Mouse (Mus musculus): ENCODE measurements around the gene Hist1h3a. TPM values are rescaled to one million over a fixed set of nuclear protein-coding genes. Genes with fewer than 3 reads are reported as not detected.
"Not testable (repeated sequence)": the region's sequence is repeated elsewhere in the genome, so short reads cannot be mapped to it uniquely, and the experiment has no call there.

The Hist1h3a gene
- 1 to 10 TPM; 1.8 to 10.0 (median 6.6) TPM for total RNA-seq (2022)

DNA sequence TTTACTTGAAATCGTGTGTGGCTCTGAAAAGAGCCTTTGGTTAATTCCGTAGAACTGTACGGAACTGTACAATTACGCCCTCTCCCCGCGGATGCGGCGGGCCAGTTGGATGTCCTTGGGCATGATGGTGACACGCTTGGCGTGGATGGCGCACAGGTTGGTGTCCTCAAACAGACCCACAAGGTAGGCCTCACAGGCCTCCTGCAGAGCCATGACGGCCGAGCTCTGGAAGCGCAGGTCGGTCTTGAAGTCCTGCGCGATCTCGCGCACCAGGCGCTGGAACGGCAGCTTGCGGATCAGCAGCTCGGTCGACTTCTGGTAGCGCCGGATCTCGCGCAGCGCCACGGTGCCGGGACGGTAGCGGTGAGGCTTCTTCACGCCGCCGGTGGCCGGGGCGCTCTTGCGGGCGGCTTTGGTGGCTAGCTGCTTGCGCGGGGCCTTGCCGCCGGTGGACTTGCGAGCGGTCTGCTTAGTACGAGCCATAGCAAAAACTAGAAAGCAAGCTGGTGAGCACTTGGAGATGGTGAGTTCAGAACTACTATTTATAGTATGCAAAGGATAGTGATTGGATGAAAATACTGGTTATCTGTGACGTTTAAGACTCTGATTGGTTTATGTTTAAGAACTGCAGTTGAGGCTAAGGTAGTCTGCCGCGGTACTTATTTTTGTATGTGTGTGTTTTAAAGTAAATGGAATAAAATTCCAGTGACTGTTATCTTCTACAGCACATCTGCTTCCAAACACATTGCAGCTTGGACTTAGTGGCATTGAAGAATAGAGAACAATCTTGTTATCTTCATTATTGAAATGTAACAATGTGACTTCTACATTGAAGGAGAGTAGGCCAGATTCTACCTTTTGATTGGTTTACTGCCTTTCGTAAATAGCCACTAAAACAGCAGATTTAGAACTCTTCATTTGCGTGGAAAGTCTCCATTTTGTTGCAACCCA lies at the start of gene Hist1h3a:
TSS of gene Hist1h3a (minus strand) at position 516 of the 951 bp plus-strand sequence.
- DNase-seq (ENCODE audit: low spot score): peak; percentile 82

GRCm38 (mm10) chr13:23806422-23807052 lies 44.4 kb upstream of the Hist1h3a start, which contains the start of gene Slc17a2:
Gene Slc17a2, plus strand, starts transcription at chr13:23806993.
- DNase-seq (ENCODE audit: low spot score): no peak

GRCm38 (mm10) chr13:23804532-23804931 lies 42.3 kb upstream of the Hist1h3a start:
- DNase-seq (ENCODE audit: low spot score): no peak

GRCm38 (mm10) chr13:23799405-23799804 lies 37.2 kb upstream of the Hist1h3a start:
- DNase-seq (ENCODE audit: low spot score): no peak

DNA sequence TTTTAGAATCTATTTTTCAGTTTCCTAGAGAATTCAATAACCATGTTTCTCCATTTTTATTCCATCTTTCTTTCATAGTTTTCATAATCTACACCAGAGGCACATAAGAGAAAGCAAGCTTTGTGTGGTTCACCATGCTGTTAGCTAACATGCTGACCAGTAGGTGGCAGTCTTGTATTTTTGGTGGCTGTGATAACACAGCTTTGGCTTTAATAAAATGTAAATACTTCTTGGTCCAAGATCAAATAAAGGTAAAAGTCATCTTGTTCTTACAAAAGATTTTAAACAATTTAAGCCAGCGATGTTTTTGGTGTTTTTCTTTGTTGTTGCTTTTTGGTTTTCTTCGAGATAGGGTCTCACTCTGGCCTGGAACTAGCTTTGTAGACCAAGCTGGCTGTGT lies 30.3 kb upstream of the Hist1h3a start:
- DNase-seq (ENCODE audit: low spot score): peak; percentile 24

DNA sequence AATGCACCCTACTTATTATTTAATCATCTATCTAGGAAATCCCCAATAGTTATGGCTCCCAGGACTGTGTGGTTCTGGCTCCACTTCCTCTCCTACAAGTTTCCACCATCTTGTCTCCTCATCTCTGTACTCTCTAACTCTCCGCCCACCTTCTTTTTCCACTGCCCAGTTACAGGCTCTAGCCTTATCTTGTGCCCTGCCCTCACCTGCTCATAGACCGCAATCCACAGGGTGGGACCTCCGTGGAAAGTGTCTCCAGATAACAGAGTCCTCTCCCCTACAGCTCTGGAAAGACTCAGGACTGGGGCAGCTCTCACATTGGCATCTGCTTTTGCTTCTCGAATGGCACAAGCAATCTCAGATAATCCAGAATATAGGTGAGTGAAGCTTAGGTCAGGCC lies 16.8 kb upstream of the Hist1h3a start:
- no peak for DNase-seq (ENCODE audit: low spot score)

- DNase-seq (ENCODE audit: low spot score): no peak
Measured at GRCm38 (mm10) chr13:23778339-23778738, 16.2 kb upstream of the Hist1h3a start.

GRCm38 (mm10) chr13:23772561-23773313 lies 10.6 kb upstream of the Hist1h3a start:
- no peak for DNase-seq (ENCODE audit: low spot score)

DNA sequence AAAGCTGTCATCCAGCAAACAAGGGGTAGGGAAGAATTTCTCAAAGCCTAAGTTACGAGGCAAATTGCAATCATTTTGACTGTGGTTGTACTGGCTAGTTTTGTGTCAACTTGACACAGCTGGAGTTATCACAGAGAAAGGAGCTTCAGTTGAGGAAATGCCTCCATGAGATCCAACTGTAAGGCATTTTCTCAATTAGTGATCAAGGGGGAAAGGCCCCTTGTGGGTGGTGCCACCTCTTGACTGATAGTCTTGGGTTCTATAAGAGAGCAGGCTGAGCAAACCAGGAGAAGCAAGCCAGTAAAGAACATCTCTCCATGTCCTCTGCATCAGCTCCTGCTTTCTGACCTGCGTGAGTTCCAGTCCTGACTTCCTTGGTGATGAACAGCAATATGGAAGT lies 7.4 kb upstream of the Hist1h3a start, which contains the start of gene Trim38:
TSS of gene Trim38 (plus strand) at position 301 of the 400 bp plus-strand sequence.
- not testable (repeated sequence) for DNase-seq (ENCODE audit: low spot score)

GRCm38 (mm10) chr13:23768834-23769397 lies 6.7 kb upstream of the Hist1h3a start:
- no peak for DNase-seq (ENCODE audit: low spot score)

DNA sequence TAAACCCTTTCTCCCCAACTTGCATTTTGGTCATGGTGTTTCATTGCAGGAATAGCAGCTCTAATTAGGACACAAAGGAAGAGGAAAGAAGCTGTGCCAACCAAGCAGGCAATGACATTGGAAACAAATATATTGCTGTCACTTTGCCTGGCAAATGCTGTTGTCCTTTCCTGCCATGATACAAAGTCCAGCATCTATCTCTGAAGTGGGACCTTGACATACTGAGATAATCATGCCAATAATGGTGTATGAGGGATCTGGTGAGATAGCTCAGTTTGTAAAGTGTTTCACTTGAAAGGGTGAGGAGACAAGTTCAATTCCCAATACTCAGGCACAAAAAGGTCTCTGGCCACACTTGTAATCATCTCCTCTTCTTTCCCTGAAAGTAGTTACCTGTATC lies 4.6 kb upstream of the Hist1h3a start:
- no peak for DNase-seq (ENCODE audit: low spot score)

DNA sequence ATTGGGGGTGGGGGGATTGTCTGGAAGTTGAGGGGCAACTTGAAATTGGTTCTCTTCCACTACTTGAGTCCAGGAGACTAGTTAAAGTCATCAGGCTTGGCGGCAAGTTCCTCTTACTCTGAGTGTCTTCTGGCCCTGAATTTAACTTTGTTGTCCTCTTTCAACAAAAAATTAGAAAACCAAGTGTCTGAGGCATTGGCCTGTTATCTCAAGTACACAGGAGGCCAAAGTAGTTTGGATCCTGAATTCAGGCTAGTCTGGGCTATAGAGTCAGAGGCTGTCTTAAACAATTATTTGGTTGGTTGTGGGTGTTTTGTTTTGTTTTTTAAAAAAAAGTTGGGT lies 3.0 kb upstream of the Hist1h3a start:
- no peak for DNase-seq (ENCODE audit: low spot score)

DNA sequence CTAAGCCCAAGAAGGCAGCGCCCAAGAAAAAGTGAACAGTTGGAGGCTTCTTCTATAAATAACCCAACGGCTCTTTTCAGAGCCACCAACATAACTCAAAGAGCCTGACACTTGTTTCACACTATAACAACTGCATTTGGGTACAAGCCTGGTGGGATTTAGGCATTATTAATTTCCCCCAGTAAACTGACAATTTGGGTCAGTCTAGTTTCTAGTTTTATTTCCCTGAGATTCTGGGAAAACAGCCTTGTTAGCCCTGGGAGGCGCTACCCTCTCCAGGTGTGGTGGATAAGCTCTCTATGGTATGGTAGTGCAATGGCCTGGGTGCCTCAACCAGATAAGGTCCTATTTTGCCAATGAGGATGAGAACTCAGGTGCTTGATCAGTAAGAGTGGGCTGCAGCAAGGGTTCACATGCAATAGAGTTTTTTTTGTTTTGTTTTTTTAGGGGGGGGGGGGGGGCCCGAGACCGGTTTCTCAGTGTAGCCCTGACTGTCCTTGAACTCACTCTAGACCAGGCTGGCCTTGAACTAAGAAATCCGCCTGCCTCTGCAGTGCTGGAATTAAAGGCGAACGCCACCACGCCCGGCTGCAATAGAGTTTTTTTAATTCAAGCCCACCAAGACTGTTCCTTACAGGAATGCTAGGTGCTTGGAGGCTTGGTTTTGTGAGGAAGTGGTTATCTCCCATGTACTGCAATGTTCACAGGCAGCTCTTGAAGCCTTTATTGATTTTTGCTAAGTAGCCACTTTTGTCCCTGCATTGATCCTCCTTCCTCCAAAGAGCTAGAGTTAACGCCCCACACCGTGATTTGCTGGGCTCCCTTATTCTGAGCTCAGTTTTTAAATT lies 2.4 kb upstream of the Hist1h3a start:
- DNase-seq (ENCODE audit: low spot score): no peak

- peak; percentile 76 for DNase-seq (ENCODE audit: low spot score)
Measured at GRCm38 (mm10) chr13:23763586-23764323, 1.6 kb upstream of the Hist1h3a start, which contains the start of gene Hist1h1a. Gene Hist1h1a, plus strand, starts transcription at chr13:23763666.

DNA sequence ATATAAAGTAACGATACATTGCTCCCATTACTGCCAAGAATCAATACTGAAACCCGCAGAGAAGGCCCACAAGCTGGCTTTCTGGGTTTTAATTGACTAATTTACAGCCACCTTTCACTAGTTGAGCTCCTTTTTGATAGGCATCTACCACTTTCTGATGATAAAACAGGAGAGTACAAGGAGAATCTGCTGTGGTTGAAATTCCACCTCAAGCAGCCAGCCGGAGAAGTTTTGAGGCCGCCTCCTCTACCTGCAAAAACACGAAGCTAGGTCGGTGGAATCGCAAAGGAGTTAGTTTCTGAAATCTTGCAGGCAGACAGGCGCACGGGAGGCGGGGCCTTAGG lies 1.0 kb upstream of the Hist1h3a start:
- no peak for DNase-seq (ENCODE audit: low spot score)

GRCm38 (mm10) chr13:23760972-23761864 lies 968 bp downstream of the Hist1h3a start, which contains the start of gene Hist1h4a:
Gene Hist1h4a, minus strand, starts transcription at chr13:23761230.
- DNase-seq (ENCODE audit: low spot score): peak; percentile 96

GRCm38 (mm10) chr13:23760240-23760971 lies 1.8 kb downstream of the Hist1h3a start:
- DNase-seq (ENCODE audit: low spot score): no peak

DNA sequence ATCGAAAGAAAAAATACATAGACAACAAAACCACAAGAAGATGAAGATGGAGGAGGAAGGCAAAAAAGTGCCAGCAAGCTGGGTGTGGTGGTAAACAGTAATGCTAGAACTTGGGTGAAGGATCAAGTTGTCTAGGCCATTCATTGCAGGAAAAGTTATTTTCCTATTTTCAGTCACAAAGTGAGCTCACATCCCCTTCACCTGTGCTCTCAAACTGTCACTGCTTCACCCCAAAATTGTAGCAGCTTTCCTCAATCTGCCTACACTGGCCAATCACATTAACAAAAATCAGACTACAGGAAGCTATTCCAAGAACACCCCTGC lies 2.3 kb downstream of the Hist1h3a start:
- DNase-seq (ENCODE audit: low spot score): no peak
